14 mouse cellular contexts compared by ENCODE assay signal in the genomic region with DNA sequence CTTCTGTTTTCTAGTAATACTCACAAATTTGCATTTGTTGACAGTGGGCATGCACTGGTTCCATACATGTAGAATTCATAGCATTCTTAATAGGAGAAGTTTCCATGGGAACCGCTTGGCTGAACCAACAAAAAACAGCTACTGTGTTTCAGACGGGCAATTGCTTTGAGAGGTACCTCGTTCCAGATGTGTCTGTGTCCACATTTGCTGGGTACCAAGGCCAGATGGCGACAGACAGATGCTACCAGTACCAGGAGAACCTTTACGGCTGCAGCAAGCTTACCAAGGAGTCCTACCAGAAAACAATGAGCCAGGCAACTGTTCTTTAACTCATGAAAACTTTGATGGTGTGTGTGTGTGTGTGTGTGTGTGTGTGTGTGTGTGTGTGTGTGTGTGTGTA.
"Had no signal": no experiment of that assay in that cellular context is flagged by ENCODE, and none has a peak within 500 bp of the region (broad histone marks: within the 10 kb centered on the region; RNA-seq: fewer than 3 reads in every experiment).

No protein-coding gene starts in this region.

- DNase-seq: kidney, postnatal 10 days; kidney, postnatal 4 days; left cerebral cortex, postnatal 4 days; liver, embryonic 13.5 days; liver, postnatal 0 days; lung, postnatal 14 days; right cerebral cortex, postnatal 25 days; thymus, postnatal 4 days had no signal

- ATAC-seq: liver, postnatal 0 days had no signal

- H3K9me3 ChIP-seq: limb, embryonic 15.5 days; liver, embryonic 13.5 days; lung, embryonic 15.5 days; midbrain, embryonic 12.5 days; neural tube, embryonic 13.5 days had no signal

- H3K27me3 ChIP-seq: limb, embryonic 15.5 days; liver, embryonic 13.5 days; lung, embryonic 15.5 days; midbrain, embryonic 12.5 days; neural tube, embryonic 13.5 days had no signal

- H3K27ac ChIP-seq: layer of hippocampus, adult 2 months; limb, embryonic 15.5 days; liver, embryonic 13.5 days; lung, embryonic 15.5 days; midbrain, embryonic 12.5 days; neural tube, embryonic 13.5 days; stomach, postnatal 0 days had no signal

- H3K9ac ChIP-seq: limb, embryonic 15.5 days; liver, embryonic 13.5 days; liver, postnatal 0 days; lung, embryonic 15.5 days; midbrain, embryonic 12.5 days; neural tube, embryonic 13.5 days had no signal

- H3K4me3 ChIP-seq: layer of hippocampus, adult 2 months; limb, embryonic 15.5 days; liver, embryonic 13.5 days; lung, embryonic 15.5 days; midbrain, embryonic 12.5 days; neural tube, embryonic 13.5 days had no signal

- H3K4me2 ChIP-seq: limb, embryonic 15.5 days; liver, embryonic 13.5 days; lung, embryonic 15.5 days; midbrain, embryonic 12.5 days; neural tube, embryonic 13.5 days had no signal

- H3K36me3 ChIP-seq: limb, embryonic 15.5 days; liver, embryonic 13.5 days; lung, embryonic 15.5 days; midbrain, embryonic 12.5 days; neural tube, embryonic 13.5 days had no signal

- H3K4me1 ChIP-seq: liver, embryonic 13.5 days; lung, embryonic 15.5 days; midbrain, embryonic 12.5 days; neural tube, embryonic 13.5 days had no signal
